Mouse (Mus musculus): ENCODE results near the gene Gls. TPM values are rescaled to one million over a fixed set of nuclear protein-coding genes. Genes with fewer than 3 reads are reported as not detected.

The Gls gene
- polyA plus RNA-seq (2012; rRNA removed): 9.8 and 11.2 TPM in 2 replicates

DNA sequence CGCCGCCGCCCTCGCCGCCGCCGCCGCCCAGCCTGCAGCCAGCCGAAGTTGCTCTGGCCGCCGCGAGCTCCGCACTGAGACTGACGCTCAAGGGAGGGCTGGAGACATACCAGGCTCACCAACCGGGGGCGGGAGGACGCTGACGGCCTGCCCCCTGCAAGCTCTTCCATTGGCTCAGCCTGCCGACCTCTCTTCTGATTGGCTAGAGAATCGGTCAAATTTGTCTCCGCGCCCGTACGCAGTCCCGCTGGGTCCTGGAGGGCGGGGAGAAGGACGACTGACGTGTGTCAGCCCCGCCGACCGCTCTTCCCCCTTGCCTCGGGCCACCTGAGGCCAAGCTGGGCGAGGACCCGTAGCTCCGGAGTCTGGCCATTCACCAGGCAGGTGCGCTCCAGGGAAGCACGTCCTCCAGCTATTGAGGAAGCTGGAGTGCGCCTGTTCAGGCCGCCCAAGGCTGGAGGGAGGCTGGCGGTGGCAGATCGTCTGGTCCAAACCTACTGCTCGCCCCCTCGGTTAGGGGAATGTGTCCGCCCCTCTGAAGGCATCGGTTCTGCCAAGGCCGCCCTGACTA, at the start of gene Gls:
Gls (minus strand) TSS at position 90 of the 571 bp plus-strand sequence.
- WGBS: under 1% methylated on average over 45 of the region's 46 CpGs
- H3K27me3 ChIP-seq (ENCODE audit: control insufficient read depth, insufficient read depth, low read length): no peaks in the 10 kb centered on the region
- peak within 1 kb of the TSS; percentile 89 for H3K4me3 ChIP-seq (ENCODE audit: extremely low read depth, insufficient read depth, insufficient read length)
- DNase-seq (ENCODE audit: low read depth in 1 of 2, low spot score in 2 of 2): peak; percentile 94 to 97
- peaks cover 7% of the 10 kb centered on the region for H3K4me1 ChIP-seq (ENCODE audit: control insufficient read depth, insufficient read depth, insufficient read length)
- H3K27ac ChIP-seq (ENCODE audit: insufficient read depth, low read length): peak within 1 kb of the TSS; percentile 95
- TF ChIP-seq CTCF (IDR thresholded peaks at IDR 0.05; ENCODE audit: extremely low read depth, insufficient read depth, insufficient read length, insufficient replicate concordance) (no peak), POLR2A (IDR thresholded peaks at IDR 0.05; ENCODE audit: low read depth, low read length) (peak; percentile 96)
- H3K36me3 ChIP-seq (ENCODE audit: control insufficient read depth, insufficient read depth, low read length): no peaks in the 10 kb centered on the region

DNA sequence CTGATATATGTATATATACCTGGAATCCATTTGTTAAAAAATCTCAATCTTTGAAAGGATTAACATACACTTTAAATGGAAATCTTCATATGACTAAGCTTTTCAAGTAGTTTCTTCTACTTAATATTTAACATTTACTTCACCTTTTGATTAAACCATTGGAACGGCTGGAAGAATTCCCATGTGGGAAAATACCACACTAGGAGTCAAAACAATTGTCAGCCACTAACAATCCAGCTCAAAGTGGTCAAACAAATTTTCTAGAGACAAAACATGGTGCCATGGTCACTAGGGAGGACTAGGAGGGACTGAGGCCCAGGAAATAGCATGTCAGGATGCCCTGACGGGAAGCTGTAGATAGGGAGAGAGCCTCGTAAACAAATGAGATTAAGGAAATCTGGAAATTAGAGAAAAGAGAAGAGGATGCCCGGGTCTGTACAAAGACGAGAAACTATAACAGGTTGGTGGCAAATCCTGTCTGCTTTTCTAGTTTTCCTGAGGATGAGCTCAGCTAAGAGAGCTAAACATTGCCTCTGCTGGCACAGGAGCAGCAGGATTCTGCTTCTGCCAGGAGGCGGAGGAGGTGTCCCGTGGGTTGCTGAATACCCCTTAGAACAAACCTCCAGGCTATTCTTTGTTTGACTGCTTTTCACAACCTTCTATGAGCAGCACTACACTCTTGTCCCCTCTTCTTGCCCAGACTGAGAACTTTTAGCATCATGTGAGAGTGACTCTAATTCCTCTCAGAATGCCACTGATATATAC, 47.0 kb upstream of the Gls start:
- H3K4me3 ChIP-seq (ENCODE audit: extremely low read depth, insufficient read depth, insufficient read length): no peak overlapping the region
- no peak overlapping the region for H3K27ac ChIP-seq (ENCODE audit: insufficient read depth, low read length)
- no peak for DNase-seq (ENCODE audit: low read depth in 1 of 2, low spot score in 2 of 2)
- WGBS: 89% methylated on average over 7 of the region's 7 CpGs
- no peaks in the 10 kb centered on the region for H3K36me3 ChIP-seq (ENCODE audit: control insufficient read depth, insufficient read depth, low read length)
- no peaks in the 10 kb centered on the region for H3K4me1 ChIP-seq (ENCODE audit: control insufficient read depth, insufficient read depth, insufficient read length)
- no peak for TF ChIP-seq CTCF (IDR thresholded peaks at IDR 0.05; ENCODE audit: extremely low read depth, insufficient read depth, insufficient read length, insufficient replicate concordance)
- TF ChIP-seq POLR2A (IDR thresholded peaks at IDR 0.05; ENCODE audit: low read depth, low read length): no peak
- no peaks in the 10 kb centered on the region for H3K27me3 ChIP-seq (ENCODE audit: control insufficient read depth, insufficient read depth, low read length)

DNA sequence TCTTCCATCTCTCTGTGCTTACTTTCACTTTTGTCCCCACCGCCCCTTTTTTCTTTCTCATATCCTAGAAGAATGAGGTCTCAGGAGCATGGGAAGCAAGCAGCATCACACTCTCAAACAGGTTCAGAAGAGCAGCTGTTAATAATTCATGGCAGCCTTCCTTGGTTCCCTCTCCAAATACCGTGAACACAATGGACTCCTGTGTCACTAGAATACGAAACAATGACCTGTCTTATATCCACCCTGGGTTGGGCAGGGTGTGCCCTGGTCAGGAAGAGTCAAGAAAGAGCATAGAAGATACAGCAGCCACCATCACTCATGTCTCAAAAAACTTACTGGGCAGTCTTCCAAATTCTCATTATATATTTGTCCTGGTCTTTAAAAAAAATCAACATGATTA, 46.3 kb upstream of the Gls start:
- no peak for DNase-seq (ENCODE audit: low read depth in 1 of 2, low spot score in 2 of 2)
- no peak for TF ChIP-seq POLR2A (IDR thresholded peaks at IDR 0.05; ENCODE audit: low read depth, low read length)
- no peak for TF ChIP-seq CTCF (IDR thresholded peaks at IDR 0.05; ENCODE audit: extremely low read depth, insufficient read depth, insufficient read length, insufficient replicate concordance)
- 87% methylated on average over 3 of the region's 3 CpGs for WGBS
- no peaks in the 10 kb centered on the region for H3K27me3 ChIP-seq (ENCODE audit: control insufficient read depth, insufficient read depth, low read length)
- H3K36me3 ChIP-seq (ENCODE audit: control insufficient read depth, insufficient read depth, low read length): no peaks in the 10 kb centered on the region
- H3K4me1 ChIP-seq (ENCODE audit: control insufficient read depth, insufficient read depth, insufficient read length): no peaks in the 10 kb centered on the region
- no peak overlapping the region for H3K27ac ChIP-seq (ENCODE audit: insufficient read depth, low read length)
- H3K4me3 ChIP-seq (ENCODE audit: extremely low read depth, insufficient read depth, insufficient read length): no peak overlapping the region

DNA sequence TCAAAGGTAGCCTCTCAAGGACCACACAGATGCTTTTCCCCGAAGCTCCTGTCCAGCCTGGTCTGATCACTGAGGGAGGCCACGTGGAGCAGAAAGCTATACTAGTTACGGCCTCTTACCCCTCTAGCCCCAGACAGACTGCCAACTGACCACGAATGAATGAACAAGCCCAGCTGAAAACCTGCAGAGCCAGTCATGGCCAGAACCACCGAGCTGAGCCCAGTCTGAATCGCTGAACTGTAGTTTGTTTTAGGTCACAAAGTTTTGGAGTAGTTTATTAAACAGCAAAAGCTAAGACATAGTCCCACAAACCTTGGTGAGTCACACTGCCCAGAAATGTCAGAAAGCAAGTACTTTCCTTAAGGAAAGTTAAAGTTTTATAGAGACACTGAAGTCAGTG, 45.0 kb upstream of the Gls start:
- DNase-seq (ENCODE audit: low read depth in 1 of 2, low spot score in 2 of 2): no peak
- 88% methylated on average over 6 of the region's 6 CpGs for WGBS
- no peaks in the 10 kb centered on the region for H3K36me3 ChIP-seq (ENCODE audit: control insufficient read depth, insufficient read depth, low read length)
- TF ChIP-seq CTCF (IDR thresholded peaks at IDR 0.05; ENCODE audit: extremely low read depth, insufficient read depth, insufficient read length, insufficient replicate concordance) (no peak), POLR2A (IDR thresholded peaks at IDR 0.05; ENCODE audit: low read depth, low read length) (no peak)
- no peaks in the 10 kb centered on the region for H3K4me1 ChIP-seq (ENCODE audit: control insufficient read depth, insufficient read depth, insufficient read length)
- H3K27ac ChIP-seq (ENCODE audit: insufficient read depth, low read length): no peak overlapping the region
- H3K4me3 ChIP-seq (ENCODE audit: extremely low read depth, insufficient read depth, insufficient read length): no peak overlapping the region
- H3K27me3 ChIP-seq (ENCODE audit: control insufficient read depth, insufficient read depth, low read length): no peaks in the 10 kb centered on the region

GRCm38 (mm10) chr1:52274210-52274609, 41.2 kb upstream of the Gls start:
- H3K36me3 ChIP-seq (ENCODE audit: control insufficient read depth, insufficient read depth, low read length): no peaks in the 10 kb centered on the region
- 40% methylated on average over 3 of the region's 3 CpGs for WGBS
- no peaks in the 10 kb centered on the region for H3K4me1 ChIP-seq (ENCODE audit: control insufficient read depth, insufficient read depth, insufficient read length)
- no peaks in the 10 kb centered on the region for H3K27me3 ChIP-seq (ENCODE audit: control insufficient read depth, insufficient read depth, low read length)
- DNase-seq (ENCODE audit: low read depth in 1 of 2, low spot score in 2 of 2): no peak
- no peak for TF ChIP-seq CTCF (IDR thresholded peaks at IDR 0.05; ENCODE audit: extremely low read depth, insufficient read depth, insufficient read length, insufficient replicate concordance)
- TF ChIP-seq POLR2A (IDR thresholded peaks at IDR 0.05; ENCODE audit: low read depth, low read length): no peak
- H3K27ac ChIP-seq (ENCODE audit: insufficient read depth, low read length): no peak overlapping the region
- no peak overlapping the region for H3K4me3 ChIP-seq (ENCODE audit: extremely low read depth, insufficient read depth, insufficient read length)

DNA sequence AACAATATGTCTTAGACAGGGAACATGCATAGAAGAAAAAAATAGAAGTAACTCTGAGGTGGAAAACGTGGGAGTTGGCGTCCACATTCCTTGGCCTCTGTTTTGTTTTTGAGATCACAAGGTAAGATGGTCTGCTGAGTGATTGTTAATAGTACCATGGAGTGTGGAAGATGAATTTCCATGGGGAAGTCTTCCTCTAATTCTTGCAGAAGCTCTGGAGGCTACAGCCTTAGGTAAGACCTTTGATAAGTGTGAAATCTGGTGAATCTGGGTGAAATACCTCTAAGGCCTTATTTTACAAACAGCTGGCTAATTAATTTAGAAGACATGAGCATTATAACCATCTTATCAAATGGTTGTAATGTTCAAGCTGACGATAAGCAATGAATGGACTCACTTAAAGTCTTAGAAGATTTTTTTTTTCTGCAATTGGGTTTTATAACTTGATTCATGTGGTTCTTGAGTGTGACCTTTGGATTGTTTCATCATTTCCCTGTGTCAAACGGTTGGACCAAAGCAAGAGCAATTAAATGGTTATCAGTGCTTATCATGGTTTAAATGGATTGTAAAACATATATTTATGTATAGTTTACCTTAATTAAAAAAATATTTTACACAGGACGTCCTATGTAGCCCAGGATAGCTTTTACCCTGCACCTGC, 39.1 kb upstream of the Gls start:
- H3K36me3 ChIP-seq (ENCODE audit: control insufficient read depth, insufficient read depth, low read length): no peaks in the 10 kb centered on the region
- TF ChIP-seq CTCF (IDR thresholded peaks at IDR 0.05; ENCODE audit: extremely low read depth, insufficient read depth, insufficient read length, insufficient replicate concordance): no peak
- H3K4me3 ChIP-seq (ENCODE audit: extremely low read depth, insufficient read depth, insufficient read length): no peak overlapping the region
- no peaks in the 10 kb centered on the region for H3K27me3 ChIP-seq (ENCODE audit: control insufficient read depth, insufficient read depth, low read length)
- no peak overlapping the region for H3K27ac ChIP-seq (ENCODE audit: insufficient read depth, low read length)
- WGBS: 86% methylated on average over 5 of the region's 5 CpGs
- no peak for DNase-seq (ENCODE audit: low read depth in 1 of 2, low spot score in 2 of 2)
- H3K4me1 ChIP-seq (ENCODE audit: control insufficient read depth, insufficient read depth, insufficient read length): no peaks in the 10 kb centered on the region

Measured in spleen, adult 2 months (tissue).